Mouse (Mus musculus) lung, embryonic 16.5 days (tissue): ENCODE measurements around the gene Nr2e3. TPM values are rescaled to one million over a fixed set of nuclear protein-coding genes. Genes with fewer than 3 reads are reported as not detected.

Experiments
- ATAC-seq: fragments of 200-750 bp; cut with Nextera tagmentation; 2 replicates; pipeline ENCODE4 v1.8.0; 2017; ENCODE audit warnings: low read depth, mild to moderate bottlenecking, moderate library complexity
- H3K27ac ChIP-seq: fragments of 300-500 bp; sonication (generic); 2 replicates; pipeline ENCODE4 v1.5.1; 2014; ENCODE audit warnings: mild to moderate bottlenecking, control low read depth, low read length
- H3K27me3 ChIP-seq: fragments of 300-500 bp; sonication (generic); 2 replicates; pipeline ENCODE4 v1.6.1; 2014; ENCODE audit warnings: low read depth, low read length, mixed read lengths; ENCODE audit not compliant: control insufficient read depth, insufficient read depth
- H3K36me3 ChIP-seq: fragments of 300-500 bp; sonication (generic); 2 replicates; pipeline ENCODE4 v1.6.1; 2014; ENCODE audit warnings: low read length; ENCODE audit not compliant: control insufficient read depth, insufficient read depth
- H3K4me1 ChIP-seq: fragments of 300-500 bp; sonication (generic); replicated peaks from 2 replicates; pipeline ENCODE4 v1.6.1; 2014; ENCODE audit warnings: low read length, mixed read lengths; ENCODE audit not compliant: control insufficient read depth, insufficient read depth
- H3K4me2 ChIP-seq: fragments of 300-500 bp; sonication (generic); 2 replicates; pipeline ENCODE4 v1.6.1; 2014; ENCODE audit warnings: low read depth, low read length, control low read depth
- H3K4me3 ChIP-seq: fragments of 300-500 bp; sonication (generic); 2 replicates; pipeline ENCODE4 v1.5.1; 2014; ENCODE audit warnings: mild to moderate bottlenecking, low read length, control low read depth
- H3K9ac ChIP-seq: fragments of 300-500 bp; sonication (generic); 2 replicates; pipeline ENCODE4 v1.6.1; 2014; ENCODE audit warnings: low read length, control low read depth
- H3K9me3 ChIP-seq: fragments of 300-500 bp; sonication (generic); 2 replicates; pipeline ENCODE4 v1.6.1; 2016; ENCODE audit warnings: low read length; ENCODE audit not compliant: control insufficient read depth
- WGBS: fragments of 180-500 bp; shearing (Covaris S2); extraction: QIAGEN DNeasy Blood & Tissue Kit; methylation state at CpG from one replicate; pipeline ENCODE4 v1.1.7; 2014; 5-methylcytosine and 5-hydroxymethylcytosine counted together
- polyA plus RNA-seq: library from polyadenylated mRNA; unstranded; fragments of >200 nt; fragmentation: Nextera tagmentation; extraction: Ambion mirVana; gene quantifications from 2 replicates; pipeline ENCODE4 v1.2.1, GENCODE M21; 2015

The Nr2e3 gene
- polyA plus RNA-seq, 1 experiment from 2014 or later, result not detected

GRCm38 (mm10) chr9:59914761-59915160 is 45.7 kb downstream of the Nr2e3 start:
- H3K9me3 ChIP-seq, result no peaks in the 10 kb centered on the region
- no peak overlapping the region for H3K4me2 ChIP-seq
- H3K9ac ChIP-seq, result no peak overlapping the region
- H3K27me3 ChIP-seq, result no peaks in the 10 kb centered on the region
- no peak for ATAC-seq
- H3K4me3 ChIP-seq, result no peak overlapping the region
- WGBS, result 93% methylated on average over 1 of the region's 1 CpGs
- H3K4me1 ChIP-seq, result no peaks in the 10 kb centered on the region
- 0 out of 2 replicates have a peak, but pooled peaks cover 3% of the 10 kb centered on the region for H3K36me3 ChIP-seq
- H3K27ac ChIP-seq, result no peak overlapping the region

- Histone ChIP-seq H3K27ac (no peak overlapping the region), H3K4me1 (no peaks in the 10 kb centered on the region), H3K4me2 (no peak overlapping the region), H3K9ac (no peak overlapping the region), H3K4me3 (no peak overlapping the region), H3K27me3 (no peaks in the 10 kb centered on the region), H3K9me3 (no peaks in the 10 kb centered on the region), H3K36me3 (peaks cover 6% of the 10 kb centered on the region)
- no peak for ATAC-seq
- 75% methylated on average over 1 of the region's 1 CpGs for WGBS
Observed at GRCm38 (mm10) chr9:59903382-59903781, 57.1 kb downstream of the Nr2e3 start.

Other genes with a start within 250 kb of the Nr2e3 start
- 9.1 and 9.9 TPM in 2 replicates for gene Senp8, start 209.9 kb downstream of the Nr2e3 start, polyA plus RNA-seq
- 12.3 and 12.6 TPM in 2 replicates for gene Myo9a, start 209.8 kb downstream of the Nr2e3 start, polyA plus RNA-seq